ENCODE assay signal across 23 mouse cellular contexts in genomic region chr7:80846280-80846678, GRCm38 (mm10). TPM values are rescaled to one million over a fixed set of nuclear protein-coding genes. Genes with fewer than 3 reads are reported as not detected.
A peak's percentile ranks its signal among the peaks of the same experiment; 100 is the strongest.
DNase-seq lines count a peak whose midpoint lies in the region; ATAC-seq and TF ChIP-seq lines count a peak whose summit lies in the region.
"Had no signal": no experiment of that assay in that cellular context is flagged by ENCODE, and none has a peak within 500 bp of the region (broad histone marks: within the 10 kb centered on the region; RNA-seq: fewer than 3 reads in every experiment).

No protein-coding gene starts in this region.

- no peak overlapping the region for H3K27ac ChIP-seq in kidney, embryonic 15.5 days
- H3K27ac ChIP-seq in CH12.LX (ENCODE audit: insufficient read depth, low read depth) (peak overlapping the region; percentile 63), ES-Bruce4 (ENCODE audit: insufficient read depth, low read length) (peak overlapping the region; percentile 67), macrophage (peak overlapping the region; percentile 29)
- H3K27ac ChIP-seq: forebrain, embryonic 10.5 days; heart, embryonic 13.5 days; hindbrain, embryonic 13.5 days; layer of hippocampus, adult 2 months; limb, embryonic 13.5 days; liver, embryonic 14.5 days; midbrain, embryonic 10.5 days had no signal

- no peak for DNase-seq in kidney, adult 11 months
- DNase-seq in CH12.LX (ENCODE audit: extremely low read depth): no peak
- DNase-seq in right cerebral cortex, postnatal 14 days: no peak
- DNase-seq in cerebellum, postnatal 14 days: no peak
- no peak for DNase-seq in left cerebral cortex, adult 18-20 months (ENCODE audit: low spot score in 2 of 2)
- DNase-seq: B cell, adult 2 months; cerebellum, adult 8-10 months; heart, postnatal 14 days; kidney, postnatal 25 days; layer of hippocampus, postnatal 36 days had no signal

- no peak for TF ChIP-seq EP300 in CH12.LX (IDR thresholded peaks at IDR 0.05; ENCODE audit: low read length)
- no peak for TF ChIP-seq EP300 in ES-Bruce4 (IDR thresholded peaks at IDR 0.05; ENCODE audit: insufficient read depth, low read depth, low read length)

- no peaks in the 10 kb centered on the region for H3K9me3 ChIP-seq in kidney, embryonic 15.5 days (replicated peaks)
- no peaks in the 10 kb centered on the region for H3K9me3 ChIP-seq in CH12.LX (replicated peaks; ENCODE audit: low read length)
- H3K9me3 ChIP-seq in ES-Bruce4 (replicated peaks; ENCODE audit: control insufficient read depth, insufficient read depth, low read length, poor library complexity, severe bottlenecking): no peaks in the 10 kb centered on the region
- H3K9me3 ChIP-seq: forebrain, embryonic 10.5 days; heart, embryonic 13.5 days; hindbrain, embryonic 13.5 days; limb, embryonic 13.5 days; midbrain, embryonic 10.5 days had no signal

- H3K4me2 ChIP-seq in kidney, embryonic 15.5 days: 0 out of 2 replicates have a peak overlapping the region, but pooled peaks have one; percentile 9
- peak overlapping the region; percentile 72 for H3K4me2 ChIP-seq in CH12.LX (ENCODE audit: insufficient read depth, low read depth, poor library complexity, severe bottlenecking)
- H3K4me2 ChIP-seq: heart, embryonic 13.5 days; hindbrain, embryonic 13.5 days; limb, embryonic 13.5 days had no signal

- no peaks in the 10 kb centered on the region for H3K36me3 ChIP-seq in kidney, embryonic 15.5 days
- peaks cover 3 to 12% of the 10 kb centered on the region in 2 experiments for H3K36me3 ChIP-seq in CH12.LX (replicated peaks in 1 of 2; ENCODE audit: control insufficient read depth in 1 of 2, insufficient read depth in 1 of 2, low read length in 1 of 2)
- H3K36me3 ChIP-seq in ES-Bruce4 (ENCODE audit: control insufficient read depth, insufficient read depth, low read length, poor library complexity, severe bottlenecking): no peaks in the 10 kb centered on the region
- no peaks in the 10 kb centered on the region for H3K36me3 ChIP-seq in macrophage (ENCODE audit: inconsistent target)
- H3K36me3 ChIP-seq: forebrain, embryonic 10.5 days; heart, embryonic 13.5 days; hindbrain, embryonic 13.5 days; limb, embryonic 13.5 days; midbrain, embryonic 10.5 days had no signal

- TF ChIP-seq CTCF in CH12.LX (conservative IDR thresholded peaks at IDR 0.05 in 1 of 2, IDR thresholded peaks at IDR 0.05 in 1 of 2; ENCODE audit: low read depth in 2 of 2, low read length in 2 of 2) (no peak), ES-Bruce4 (IDR thresholded peaks at IDR 0.05; ENCODE audit: low read depth, low read length) (no peak)

- TF ChIP-seq POLR2A in CH12.LX (IDR thresholded peaks at IDR 0.05; ENCODE audit: low read depth, low read length) (no peak), ES-Bruce4 (IDR thresholded peaks at IDR 0.05; ENCODE audit: insufficient read depth, low read length) (no peak)

- in situ Hi-C loops in CH12.LX (cut with MboI; ENCODE audit: low pct_ligation_motif_present, low pct_unique_long_range_greater_than_20kb, low sequenced_read_pairs): loop anchor here (5.0 to 25.0 kb wide), 2 partner anchors 109 to 459 kb away; partner anchors contain the start of gene Fes

- no peaks in the 10 kb centered on the region for H3K27me3 ChIP-seq in kidney, embryonic 15.5 days
- H3K27me3 ChIP-seq in CH12.LX (replicated peaks): no peaks in the 10 kb centered on the region
- H3K27me3 ChIP-seq in ES-Bruce4 (ENCODE audit: control insufficient read depth, insufficient read depth, low read length, poor library complexity, severe bottlenecking): no peaks in the 10 kb centered on the region
- H3K27me3 ChIP-seq: heart, embryonic 13.5 days; limb, embryonic 13.5 days had no signal

- no peak overlapping the region for H3K4me3 ChIP-seq in kidney, embryonic 15.5 days (replicated peaks)
- peak overlapping the region; percentile 50 to 72 (median 65) for H3K4me3 ChIP-seq in CH12.LX (replicated peaks in 1 of 3; ENCODE audit: low read depth in 2 of 3, low read length in 2 of 3, poor library complexity in 1 of 3)
- H3K4me3 ChIP-seq in ES-Bruce4 (ENCODE audit: low read depth, low read length): peak overlapping the region; percentile 45
- H3K4me3 ChIP-seq in macrophage (ENCODE audit: inconsistent target): peak overlapping the region; percentile 3; the same call in 1 of the 2 replicates
- H3K4me3 ChIP-seq: forebrain, embryonic 10.5 days; heart, embryonic 13.5 days; hindbrain, embryonic 13.5 days; layer of hippocampus, adult 2 months; limb, embryonic 13.5 days; midbrain, embryonic 10.5 days had no signal

- H3K9ac ChIP-seq in kidney, embryonic 15.5 days: no peak overlapping the region
- H3K9ac ChIP-seq in CH12.LX (ENCODE audit: insufficient read depth, low read depth): peak overlapping the region; percentile 62
- peak overlapping the region; percentile 7; the same call in 1 of the 2 replicates for H3K9ac ChIP-seq in ES-Bruce4 (ENCODE audit: low read depth, poor library complexity, severe bottlenecking)
- H3K9ac ChIP-seq: heart, embryonic 13.5 days; hindbrain, embryonic 13.5 days; limb, embryonic 13.5 days; liver, embryonic 14.5 days had no signal

- peaks cover 5% of the 10 kb centered on the region; the same call in 1 of the 2 replicates for H3K4me1 ChIP-seq in kidney, embryonic 15.5 days
- H3K4me1 ChIP-seq in CH12.LX (ENCODE audit: control insufficient read depth in 1 of 2, insufficient read depth in 2 of 2) (peaks cover 4 to 24% of the 10 kb centered on the region in 2 experiments; a peak in 2 of 4 replicates), ES-Bruce4 (ENCODE audit: control insufficient read depth, insufficient read depth, low read length) (peaks cover 4% of the 10 kb centered on the region)
- H3K4me1 ChIP-seq: forebrain, embryonic 10.5 days; hindbrain, embryonic 13.5 days; limb, embryonic 13.5 days; midbrain, embryonic 10.5 days had no signal

- dilution Hi-C loops in CH12.LX (cut with MboI; ENCODE audit: extremely low pct_ligation_motif_present, extremely low pct_unique_long_range_greater_than_20kb, low sequenced_read_pairs): no loop called here

- 86% methylated on average over 10 of the region's 10 CpGs for WGBS in kidney, embryonic 15.5 days
- WGBS in macrophage (ENCODE audit: missing documents): 80% methylated on average over 10 of the region's 10 CpGs

- no peak for TF ChIP-seq RAD21 in CH12.LX (IDR thresholded peaks at IDR 0.05; ENCODE audit: low read depth, low read length)

- ATAC-seq in kidney, embryonic 15.5 days (replicated peaks; ENCODE audit: low FRiP score): no peak
- ATAC-seq: forebrain, embryonic 16.5 days; inflammation-experienced regulatory T-cells, adult 6 months had no signal

- H3K79me2 ChIP-seq in CH12.LX (replicated peaks; ENCODE audit: control insufficient read depth, extremely low read depth, insufficient read depth, poor library complexity, severe bottlenecking) (no peaks in the 10 kb centered on the region), macrophage (ENCODE audit: inconsistent target) (no peaks in the 10 kb centered on the region)

RNA-seq across cellular contexts. Expression of gene Zscan2, which starts 14.4 kb away (rescaled TPM):
- polyA plus RNA-seq in kidney, embryonic 15.5 days (2015; fragmentation: Nextera tagmentation; extraction: Ambion mirVana): 2.8 and 2.9 TPM in 2 replicates
- 2.3 and 3.7 TPM in 2 replicates for total RNA-seq in CH12.LX (2012; rRNA removed)
- 0.82 and 1.3 TPM in 2 replicates for total RNA-seq in CH12.LX (2014; rRNA removed)
- 1.7 TPM in 2 replicates for polyA plus RNA-seq in CH12.LX (2012; ENCODE audit: insufficient read length, low read depth)
- polyA plus RNA-seq in ES-Bruce4 (2011; ENCODE audit: insufficient read depth, insufficient read length, low read depth, missing spikeins): 4.5 and 4.9 TPM in 2 replicates
- 10 to 100 TPM in 9 of 26 experiments, 1 to 10 TPM in 16, under 1 TPM in 1; 0.81 to 20.7 (median 8.2) TPM for total RNA-seq in macrophage (2018; cell fraction: chromatin; rRNA removed)
- 1 to 10 TPM in 18 of 26 experiments, under 1 TPM in 8; 0.28 to 5.3 (median 2.3) TPM for total RNA-seq in macrophage (2018; cell fraction: cytosol; rRNA removed)
- total RNA-seq in macrophage (2018; cell fraction: nucleus; rRNA removed): 10 to 100 TPM in 1 of 26 experiments, 1 to 10 TPM in 23, under 1 TPM in 2; 0.61 to 15.0 (median 3.5) TPM
- polyA plus RNA-seq in macrophage (2018): 1.9 to 4.8 TPM (median 2.1 TPM) in 3 replicates
- 10 to 100 TPM; 15.9 to 17.0 TPM for total RNA-seq in left cerebral cortex, adult 18-20 months (2021)

RNA-seq across cellular contexts. Expression of gene Iqgap1, which starts 20.5 kb away (rescaled TPM):
- polyA plus RNA-seq in kidney, embryonic 15.5 days (2015; fragmentation: Nextera tagmentation; extraction: Ambion mirVana): 95.2 and 95.3 TPM in 2 replicates
- total RNA-seq in CH12.LX (2012; rRNA removed): 77.0 and 87.5 TPM in 2 replicates
- total RNA-seq in CH12.LX (2014; rRNA removed): 43.1 and 49.6 TPM in 2 replicates
- polyA plus RNA-seq in CH12.LX (2012; ENCODE audit: insufficient read length, low read depth): 83.1 and 126 TPM in 2 replicates
- 215 and 222 TPM in 2 replicates for polyA plus RNA-seq in ES-Bruce4 (2011; ENCODE audit: insufficient read depth, insufficient read length, low read depth, missing spikeins)
- 1,000 to 10,000 TPM in 19 of 26 experiments, 100 to 1,000 TPM in 7; 688 to 3,418 (median 1,422) TPM for total RNA-seq in macrophage (2018; cell fraction: chromatin; rRNA removed)
- 100 to 1,000 TPM; 187 to 587 (median 339) TPM for total RNA-seq in macrophage (2018; cell fraction: cytosol; rRNA removed)
- total RNA-seq in macrophage (2018; cell fraction: nucleus; rRNA removed): 1,000 to 10,000 TPM in 10 of 26 experiments, 100 to 1,000 TPM in 16; 382 to 1,913 (median 872) TPM
- polyA plus RNA-seq in macrophage (2018): 294 to 476 TPM (median 316 TPM) in 3 replicates
- total RNA-seq in left cerebral cortex, adult 18-20 months (2021): 10 to 100 TPM; 22.6 to 23.3 TPM

RNA-seq across cellular contexts. Expression of gene Wdr73, which starts 54.8 kb away (rescaled TPM):
- polyA plus RNA-seq in kidney, embryonic 15.5 days (2015; fragmentation: Nextera tagmentation; extraction: Ambion mirVana): 36.7 and 37.5 TPM in 2 replicates
- total RNA-seq in CH12.LX (2012; rRNA removed): 42.4 and 48.9 TPM in 2 replicates
- 55.7 and 64.2 TPM in 2 replicates for total RNA-seq in CH12.LX (2014; rRNA removed)
- 44.6 and 48.1 TPM in 2 replicates for polyA plus RNA-seq in CH12.LX (2012; ENCODE audit: insufficient read length, low read depth)
- 35.9 and 39.3 TPM in 2 replicates for polyA plus RNA-seq in ES-Bruce4 (2011; ENCODE audit: insufficient read depth, insufficient read length, low read depth, missing spikeins)
- total RNA-seq in macrophage (2018; cell fraction: chromatin; rRNA removed): 10 to 100 TPM in 17 of 26 experiments, 1 to 10 TPM in 9; 3.9 to 28.9 (median 12.6) TPM
- total RNA-seq in macrophage (2018; cell fraction: cytosol; rRNA removed): 1 to 10 TPM; 3.0 to 9.6 (median 7.7) TPM
- total RNA-seq in macrophage (2018; cell fraction: nucleus; rRNA removed): 10 to 100 TPM in 12 of 26 experiments, 1 to 10 TPM in 14; 2.8 to 18.4 (median 9.4) TPM
- 4.5 to 12.1 TPM (median 8.8 TPM) in 3 replicates for polyA plus RNA-seq in macrophage (2018)
- total RNA-seq in left cerebral cortex, adult 18-20 months (2021): 10 to 100 TPM; 27.5 to 29.9 TPM

RNA-seq across cellular contexts. Expression of gene Nmb, which starts 58.6 kb away (rescaled TPM):
- 8.2 and 10.0 TPM in 2 replicates for polyA plus RNA-seq in kidney, embryonic 15.5 days (2015; fragmentation: Nextera tagmentation; extraction: Ambion mirVana)
- total RNA-seq in CH12.LX (2012; rRNA removed) (0.47 and 0.67 TPM in 2 replicates), CH12.LX (2014; rRNA removed) (0.66 TPM in 1 of 2 replicates, not detected in the other)
- polyA plus RNA-seq in CH12.LX (2012; ENCODE audit: insufficient read length, low read depth) (0.47 and 1.1 TPM in 2 replicates), ES-Bruce4 (2011; ENCODE audit: insufficient read depth, insufficient read length, low read depth, missing spikeins) (5.2 and 6.0 TPM in 2 replicates), macrophage (2018) (0.94 to 1.9 TPM in 2 of 3 replicates, not detected in the other)
- total RNA-seq in macrophage (2018; cell fraction: chromatin; rRNA removed): 1 to 10 TPM in 13 of 26 experiments, not detected in 13; 1.4 to 4.9 (median 2.9) TPM
- 1 to 10 TPM in 11 of 26 experiments, under 1 TPM in 15; 0.41 to 1.8 (median 0.83) TPM for total RNA-seq in macrophage (2018; cell fraction: cytosol; rRNA removed)
- 1 to 10 TPM in 23 of 26 experiments, under 1 TPM in 1, not detected in 2; 0.81 to 7.3 (median 2.8) TPM for total RNA-seq in macrophage (2018; cell fraction: nucleus; rRNA removed)
- 1 to 10 TPM; 5.3 to 6.0 TPM for total RNA-seq in left cerebral cortex, adult 18-20 months (2021)
- total RNA-seq: common myeloid progenitor, adult 5-6 weeks had no signal
